Mouse (Mus musculus) forebrain, embryonic 11.5 days (tissue): Measurements from ENCODE around the gene Taf10. TPM values are rescaled to one million over a fixed set of nuclear protein-coding genes. Genes with fewer than 3 reads are reported as not detected.

ENCODE experiments used
- polyA plus RNA-seq: library from polyadenylated mRNA; unstranded; fragments of >200 nt; fragmentation: Nextera tagmentation; extraction: Ambion mirVana; gene quantifications from 2 replicates; pipeline ENCODE4 v1.2.1, GENCODE M21; 2014

The Taf10 gene
- polyA plus RNA-seq, 1 experiment from 2014 or later: 196 TPM

Other genes with a start within 250 kb of the Taf10 start
- gene Smpd1, start 190.0 kb downstream of the Taf10 start, polyA plus RNA-seq: 35.1 and 42.1 TPM in 2 replicates
- gene Apbb1, start 162.7 kb downstream of the Taf10 start, polyA plus RNA-seq: 106 and 117 TPM in 2 replicates
- gene Hpx, start 144.2 kb downstream of the Taf10 start, polyA plus RNA-seq: not detected in 2 replicates
- 35.9 and 37.7 TPM in 2 replicates for gene Trim3, start 110.8 kb downstream of the Taf10 start, polyA plus RNA-seq
- 148 and 151 TPM in 2 replicates for gene Timm10b, start 104.3 kb downstream of the Taf10 start, polyA plus RNA-seq
- 78.2 and 90.2 TPM in 2 replicates for gene Arfip2, start 103.9 kb downstream of the Taf10 start, polyA plus RNA-seq
- 11.8 and 14.2 TPM in 2 replicates for gene Gm45799, start 103.8 kb downstream of the Taf10 start, polyA plus RNA-seq
- 0.39 and 0.79 TPM in 2 replicates for gene Dnhd1, start 93.5 kb downstream of the Taf10 start, polyA plus RNA-seq
- 221 and 242 TPM in 2 replicates for gene Ilk, start 7.8 kb downstream of the Taf10 start, polyA plus RNA-seq
- 40.6 and 41.4 TPM in 2 replicates for gene Rrp8, start 7.0 kb downstream of the Taf10 start, polyA plus RNA-seq
- gene Tpp1, start 7.9 kb upstream of the Taf10 start, polyA plus RNA-seq: 53.9 and 62.7 TPM in 2 replicates
- gene Dchs1, start 43.3 kb upstream of the Taf10 start, polyA plus RNA-seq: 21.3 and 21.4 TPM in 2 replicates
- gene Mrpl17, start 66.7 kb upstream of the Taf10 start, polyA plus RNA-seq: 274 and 275 TPM in 2 replicates
- 0.04 TPM in 1 of 2 replicates, not detected in the other for gene Gm4070, start 209.6 kb upstream of the Taf10 start, polyA plus RNA-seq